Mouse (Mus musculus) MEL (cell line): ENCODE data around the gene Sos1. TPM values are rescaled to one million over a fixed set of nuclear protein-coding genes. Genes with fewer than 3 reads are reported as not detected.

Experiments
- DNase-seq: peaks from one replicate; pipeline ENCODE4 v3.0.0; 2011; ENCODE audit warnings: low read depth, low spot score
- H3K27ac ChIP-seq: 2 replicates; pipeline ENCODE4 v1.5.1; 2012; ENCODE audit warnings: low read depth, mild to moderate bottlenecking, control low read depth, low read length, moderate library complexity; ENCODE audit not compliant: control insufficient read depth
- H3K27me3 ChIP-seq, 2 experiments: fragments of 150-350 bp in 1 of 2; sonication (generic) in 1 of 2; 2 replicates each; pipeline ENCODE4 v1.6.1; 2012; ENCODE audit warnings: low read length in 2 of 2, mild to moderate bottlenecking in 2 of 2, improper control_type of control experiment in 1 of 2, moderate library complexity in 1 of 2; ENCODE audit not compliant: insufficient read depth in 2 of 2, control insufficient read depth in 1 of 2
- H3K36me3 ChIP-seq, 2 experiments: 2 replicates each; pipeline ENCODE4 v1.6.1; 2012 to 2014; ENCODE audit warnings: low read length in 2 of 2, improper control_type of control experiment in 1 of 2, inconsistent platforms in 1 of 2, mild to moderate bottlenecking in 1 of 2; ENCODE audit not compliant: insufficient read depth in 2 of 2, control insufficient read depth in 1 of 2
- H3K4me1 ChIP-seq, 2 experiments: fragments of 150-350 bp in 1 of 2; sonication (generic) in 1 of 2; 2 replicates each; pipeline ENCODE4 v1.6.1; 2012; ENCODE audit warnings: low read length in 2 of 2, improper control_type of control experiment in 1 of 2, mild to moderate bottlenecking in 1 of 2; ENCODE audit not compliant: insufficient read depth in 2 of 2, control insufficient read depth in 1 of 2
- H3K4me3 ChIP-seq, 2 experiments: fragments of 150-350 bp in 1 of 2; sonication (generic) in 1 of 2; 2 replicates each; pipeline ENCODE4 v1.5.1; 2012; ENCODE audit warnings: low read depth in 2 of 2, low read length in 2 of 2, mild to moderate bottlenecking in 2 of 2, moderate library complexity in 2 of 2, control low read depth in 1 of 2, improper control_type of control experiment in 1 of 2; ENCODE audit not compliant: control insufficient read depth in 1 of 2, insufficient read depth in 1 of 2
- H3K79me2 ChIP-seq: 2 replicates; pipeline ENCODE4 v1.6.1; 2012; ENCODE audit warnings: mild to moderate bottlenecking, low read length, moderate library complexity; ENCODE audit not compliant: control insufficient read depth, poor library complexity, insufficient read depth
- H3K9ac ChIP-seq: 2 replicates; pipeline ENCODE4 v1.6.1; 2012; ENCODE audit warnings: low read depth, mild to moderate bottlenecking, control low read depth, low read length, moderate library complexity; ENCODE audit not compliant: control insufficient read depth, poor library complexity, severe bottlenecking
- H3K9me3 ChIP-seq: fragments of 150-350 bp; sonication (generic); replicated peaks from 2 replicates; pipeline ENCODE4 v1.6.1; 2012; ENCODE audit warnings: mild to moderate bottlenecking, low read length, improper control_type of control experiment, moderate library complexity; ENCODE audit not compliant: insufficient read depth
- CHD1 ChIP-seq: IDR thresholded peaks from 2 replicates; pipeline ENCODE4 v1.6.1; 2012; ENCODE audit warnings: low read depth, mild to moderate bottlenecking, inconsistent platforms, low read length, improper control_type of control experiment
- CHD2 ChIP-seq: IDR thresholded peaks from 2 replicates; pipeline ENCODE4 v1.6.1; 2011; ENCODE audit warnings: low read length, improper control_type of control experiment
- E2F4 ChIP-seq: IDR thresholded peaks from 2 replicates; pipeline ENCODE4 v1.6.1; 2011; ENCODE audit warnings: low read depth, low read length, improper control_type of control experiment, borderline replicate concordance
- EP300 ChIP-seq, 2 experiments: IDR thresholded peaks; 2 replicates each; pipeline ENCODE4 v1.6.1; 2011; ENCODE audit warnings: improper control_type of control experiment in 2 of 2, low read length in 2 of 2, low read depth in 1 of 2, mild to moderate bottlenecking in 1 of 2
- ETS1 ChIP-seq: IDR thresholded peaks from 2 replicates; pipeline ENCODE4 v1.6.1; 2012; ENCODE audit warnings: low read depth, mild to moderate bottlenecking, inconsistent platforms, low read length, improper control_type of control experiment, moderate library complexity
- GATA1 ChIP-seq: IDR thresholded peaks from 2 replicates; pipeline ENCODE4 v1.6.1; 2011; ENCODE audit warnings: low read depth, low read length, improper control_type of control experiment
- HCFC1 ChIP-seq: IDR thresholded peaks from 2 replicates; pipeline ENCODE4 v1.6.1; 2012; ENCODE audit warnings: low read depth, mild to moderate bottlenecking, inconsistent platforms, low read length, improper control_type of control experiment, moderate library complexity
- JUND ChIP-seq: IDR thresholded peaks from 2 replicates; pipeline ENCODE4 v1.6.1; 2011; ENCODE audit warnings: low read depth, mild to moderate bottlenecking, improper control_type of control experiment, low read length
- MAFK ChIP-seq: IDR thresholded peaks from 2 replicates; pipeline ENCODE4 v1.6.1; 2011; ENCODE audit warnings: low read depth, mild to moderate bottlenecking, low read length, improper control_type of control experiment, borderline replicate concordance
- MEF2A ChIP-seq: IDR thresholded peaks from 2 replicates; pipeline ENCODE4 v1.6.1; 2014; ENCODE audit warnings: low read depth, mild to moderate bottlenecking, inconsistent platforms, low read length, improper control_type of control experiment; ENCODE audit not compliant: poor library complexity, insufficient replicate concordance, severe bottlenecking; ENCODE audit errors: extremely low read depth
- MYB ChIP-seq: IDR thresholded peaks from 2 replicates; pipeline ENCODE4 v1.6.1; 2011; ENCODE audit warnings: mild to moderate bottlenecking, low read depth, low read length, improper control_type of control experiment
- MYC ChIP-seq: IDR thresholded peaks from 2 replicates; pipeline ENCODE4 v1.6.1; 2011; ENCODE audit warnings: low read depth, mild to moderate bottlenecking, low read length, improper control_type of control experiment, moderate library complexity
- NELFE ChIP-seq: IDR thresholded peaks from 2 replicates; pipeline ENCODE4 v1.6.1; 2011; ENCODE audit warnings: low read depth, low read length, improper control_type of control experiment
- NRF1 ChIP-seq: IDR thresholded peaks from 2 replicates; pipeline ENCODE4 v1.6.1; 2014; ENCODE audit warnings: low read depth, mild to moderate bottlenecking, inconsistent platforms, low read length, improper control_type of control experiment, moderate library complexity; ENCODE audit not compliant: poor library complexity, insufficient read depth, severe bottlenecking
- POLR2AphosphoS2 ChIP-seq: IDR thresholded peaks from 2 replicates; pipeline ENCODE4 v1.6.1; 2011; ENCODE audit warnings: low read length, improper control_type of control experiment
- POLR2AphosphoS5 ChIP-seq: IDR thresholded peaks from 2 replicates; pipeline ENCODE4 v1.6.1; 2012; ENCODE audit warnings: low read depth, borderline replicate concordance, mild to moderate bottlenecking, inconsistent platforms, low read length, moderate library complexity, mixed read lengths
- RAD21 ChIP-seq: IDR thresholded peaks from 2 replicates; pipeline ENCODE4 v1.6.1; 2011; ENCODE audit warnings: mild to moderate bottlenecking, low read depth, low read length, improper control_type of control experiment
- RCOR1 ChIP-seq: IDR thresholded peaks from 2 replicates; pipeline ENCODE4 v1.6.1; 2012; ENCODE audit warnings: low read depth, mild to moderate bottlenecking, inconsistent platforms, low read length, improper control_type of control experiment
- SMC3 ChIP-seq: IDR thresholded peaks from 2 replicates; pipeline ENCODE4 v1.6.1; 2011; ENCODE audit warnings: low read depth, low read length, improper control_type of control experiment
- TAL1 ChIP-seq: IDR thresholded peaks from 2 replicates; pipeline ENCODE4 v1.6.1; 2012; ENCODE audit warnings: mild to moderate bottlenecking, inconsistent platforms, low read length, moderate library complexity, mixed read lengths
- TBP ChIP-seq: IDR thresholded peaks from 2 replicates; pipeline ENCODE4 v1.8.0; 2011; ENCODE audit warnings: low read depth, low read length, improper control_type of control experiment
- TCF12 ChIP-seq: IDR thresholded peaks from 2 replicates; pipeline ENCODE4 v1.6.1; 2014; ENCODE audit warnings: low read depth, mild to moderate bottlenecking, inconsistent platforms, low read length, improper control_type of control experiment, moderate library complexity
- USF1 ChIP-seq: IDR thresholded peaks from 2 replicates; pipeline ENCODE4 v1.6.1; 2014; ENCODE audit warnings: low read depth, mild to moderate bottlenecking, inconsistent platforms, low read length, improper control_type of control experiment, moderate library complexity
- ZMIZ1 ChIP-seq: IDR thresholded peaks from 2 replicates; pipeline ENCODE4 v1.6.1; 2012; ENCODE audit warnings: low read depth, mild to moderate bottlenecking, inconsistent platforms, low read length, improper control_type of control experiment, moderate library complexity
- ZNF384 ChIP-seq: IDR thresholded peaks from 2 replicates; pipeline ENCODE4 v1.6.1; 2012; ENCODE audit warnings: low read depth, mild to moderate bottlenecking, inconsistent platforms, low read length, improper control_type of control experiment
- polyA plus RNA-seq, 2 experiments: library from polyadenylated mRNA; stranded (reverse) in 1 of 2; unstranded in 1 of 2; fragments of >175 nt in 1 of 2; fragments of >200 nt in 1 of 2; gene quantifications; 2 replicates each; pipeline versions ENCODE4 v1.2.1 to v1.2.4; 2012; ENCODE audit warnings: low replicate concordance in 2 of 2, low read depth in 1 of 2; ENCODE audit not compliant: insufficient read length in 2 of 2, insufficient read depth in 1 of 2, missing spikeins in 1 of 2
- total RNA-seq: library from RNA; depleted of rRNA; stranded (reverse); fragments of 300-350 nt; gene quantifications from 2 replicates; pipeline ENCODE4 v1.2.3, GENCODE M21; 2012

Sos1 gene
- total and polyA plus RNA-seq, 3 experiments: 4.6 to 20.3 (median 12.1) TPM

GRCm38 (mm10) chr17:80435680-80436079 is 44.6 kb downstream of the Sos1 start:
- TF ChIP-seq E2F4 (no peak), CHD2 (no peak), TCF12 (no peak), JUND (no peak), ZNF384 (no peak)
- no peak overlapping the region for H3K9ac ChIP-seq
- no peaks in the 10 kb centered on the region for H3K9me3 ChIP-seq
- H3K27me3 ChIP-seq: no peaks in the 10 kb centered on the region
- peaks cover 2 to 3% of the 10 kb centered on the region in 2 experiments; a peak in 2 of 4 replicates for H3K4me1 ChIP-seq
- H3K27ac ChIP-seq: no peak overlapping the region
- peaks cover 7 to 52% of the 10 kb centered on the region in 2 experiments for H3K36me3 ChIP-seq
- H3K79me2 ChIP-seq: no peaks in the 10 kb centered on the region
- DNase-seq: no peak
- H3K4me3 ChIP-seq: no peak overlapping the region

GRCm38 (mm10) chr17:80434430-80434829 is 45.8 kb downstream of the Sos1 start:
- no peak for DNase-seq
- Histone ChIP-seq H3K27me3 (no peaks in the 10 kb centered on the region), H3K4me3 (no peak overlapping the region), H3K4me1 (peaks cover 2 to 3% of the 10 kb centered on the region in 2 experiments; a peak in 2 of 4 replicates), H3K36me3 (peaks cover 7 to 42% of the 10 kb centered on the region in 2 experiments), H3K9me3 (no peaks in the 10 kb centered on the region)
- TF ChIP-seq POLR2AphosphoS2 (no peak), POLR2AphosphoS5 (no peak), CHD1 (no peak), NELFE (no peak), MAFK (no peak), NRF1 (no peak), TAL1 (no peak), MYB (no peak)
- TF ChIP-seq, all 39 proteins: peak for 0
- Histone ChIP-seq H3K27ac (no peak overlapping the region), H3K9ac (no peak overlapping the region), H3K79me2 (no peaks in the 10 kb centered on the region)

GRCm38 (mm10) chr17:80431997-80432396 is 48.3 kb downstream of the Sos1 start:
- Histone ChIP-seq H3K36me3 (peaks cover 7 to 26% of the 10 kb centered on the region in 2 experiments), H3K9ac (no peak overlapping the region), H3K79me2 (no peaks in the 10 kb centered on the region), H3K27ac (peak overlapping the region; percentile 11; the same call in 1 of the 2 replicates), H3K9me3 (no peaks in the 10 kb centered on the region), H3K4me3 (no peak overlapping the region), H3K27me3 (no peaks in the 10 kb centered on the region), H3K4me1 (peaks cover 2 to 3% of the 10 kb centered on the region in 2 experiments; a peak in 2 of 4 replicates)
- peak; percentile 71 for DNase-seq
- no peak for TF ChIP-seq E2F4
- TF ChIP-seq RAD21: no peak
- no peak for TF ChIP-seq USF1
- 0 out of 2 replicates have a peak, but pooled peaks have one; percentile 58 for TF ChIP-seq JUND
- no peak for TF ChIP-seq CHD1
- 0 out of 2 replicates have a peak, but pooled peaks have one; percentile 51 for TF ChIP-seq MYC
- 0 out of 2 replicates have a peak, but pooled peaks have one; percentile 38 for TF ChIP-seq ETS1
- TF ChIP-seq TAL1: no peak
- no peak for TF ChIP-seq ZMIZ1
- peak; percentile 75 to 77 for TF ChIP-seq EP300 (IDR thresholded peaks at IDR 0.05; ENCODE audit: low read depth in 1 of 2, low read length in 2 of 2)
- no peak for TF ChIP-seq HCFC1
- TF ChIP-seq GATA1: peak; percentile 56
- TF ChIP-seq RCOR1: no peak; the same call in 1 of the 2 replicates
- no peak for TF ChIP-seq ZNF384
- TF ChIP-seq TBP: no peak
- TF ChIP-seq POLR2AphosphoS5: no peak
- no peak for TF ChIP-seq NRF1
- no peak for TF ChIP-seq MEF2A
- TF ChIP-seq SMC3: no peak
